Mouse (Mus musculus) embryonic fibroblast, embryonic 13.5 days (primary cell): ENCODE data around the gene Ly6g6e. TPM values are rescaled to one million over a fixed set of nuclear protein-coding genes. Genes with fewer than 3 reads are reported as not detected.

ENCODE experiments used
- H3K27ac ChIP-seq: 2 replicates; pipeline ENCODE4 v1.5.1; 2012; ENCODE audit warnings: low read length, control low read depth, inconsistent platforms; ENCODE audit not compliant: insufficient read depth
- H3K4me1 ChIP-seq: 2 replicates; pipeline ENCODE4 v1.6.1; 2011; ENCODE audit warnings: low read length; ENCODE audit not compliant: control insufficient read depth, insufficient read depth
- H3K4me3 ChIP-seq: 2 replicates; pipeline ENCODE4 v1.5.1; 2011; ENCODE audit warnings: mild to moderate bottlenecking, control low read depth, low read length; ENCODE audit not compliant: insufficient read depth
- CTCF ChIP-seq: IDR thresholded peaks from 2 replicates; pipeline ENCODE4 v1.5.1; 2011; ENCODE audit warnings: mild to moderate bottlenecking, control low read depth, low read length, moderate library complexity, borderline replicate concordance; ENCODE audit not compliant: insufficient read depth
- POLR2A ChIP-seq: IDR thresholded peaks from 2 replicates; pipeline ENCODE4 v1.6.1; 2011; ENCODE audit warnings: low read depth, mild to moderate bottlenecking, control low read depth, low read length, moderate library complexity
- polyA plus RNA-seq: library from polyadenylated mRNA; stranded (reverse); fragments of >200 nt; gene quantifications from 2 replicates; pipeline ENCODE4 v1.2.4, GENCODE M21; 2011; ENCODE audit warnings: low read depth; ENCODE audit not compliant: missing spikeins, insufficient read length

Ly6g6e gene
- polyA plus RNA-seq, 1 experiment: not detected

DNA sequence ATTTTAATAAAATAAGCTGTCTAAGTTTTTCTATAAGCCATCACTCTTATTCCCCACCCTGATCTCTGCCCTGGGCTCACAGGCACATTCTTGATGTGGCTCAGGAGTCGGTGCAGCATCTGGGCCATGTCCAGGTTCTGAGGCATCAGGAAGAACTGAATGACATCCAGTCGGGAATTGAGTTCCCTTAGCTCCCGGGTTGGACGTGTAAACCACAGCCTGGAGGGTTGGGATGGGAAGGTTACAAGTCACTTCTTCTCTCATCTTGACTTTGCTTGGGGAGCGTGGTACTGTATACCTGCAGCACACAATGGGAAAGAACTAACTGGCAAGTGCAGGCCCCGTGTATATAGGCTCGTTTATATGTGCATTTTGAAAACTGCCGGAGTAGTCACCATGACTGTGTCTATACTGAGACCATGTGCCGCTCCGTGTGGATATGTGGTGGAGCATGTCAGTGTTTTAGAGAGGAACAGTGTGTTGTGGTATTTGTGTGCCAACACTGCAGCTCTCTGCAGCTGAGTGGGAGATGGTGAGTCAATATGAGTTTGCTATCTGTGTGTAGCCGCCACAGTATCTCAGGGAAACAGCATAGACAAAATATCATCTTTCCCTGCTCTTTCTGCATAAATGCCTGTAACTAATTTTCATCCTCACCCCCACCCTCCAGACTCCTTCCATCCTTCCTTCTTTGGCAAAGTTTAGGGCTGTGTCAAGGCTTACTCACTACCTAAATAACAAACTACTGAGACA lies 37.4 kb upstream of the Ly6g6e start:
- TF ChIP-seq CTCF (no peak), POLR2A (peak; percentile 28; the same call in 1 of the 2 replicates)
- Histone ChIP-seq H3K4me3 (no peak overlapping the region), H3K27ac (peak overlapping the region; percentile 75), H3K4me1 (peaks cover 17% of the 10 kb centered on the region)

DNA sequence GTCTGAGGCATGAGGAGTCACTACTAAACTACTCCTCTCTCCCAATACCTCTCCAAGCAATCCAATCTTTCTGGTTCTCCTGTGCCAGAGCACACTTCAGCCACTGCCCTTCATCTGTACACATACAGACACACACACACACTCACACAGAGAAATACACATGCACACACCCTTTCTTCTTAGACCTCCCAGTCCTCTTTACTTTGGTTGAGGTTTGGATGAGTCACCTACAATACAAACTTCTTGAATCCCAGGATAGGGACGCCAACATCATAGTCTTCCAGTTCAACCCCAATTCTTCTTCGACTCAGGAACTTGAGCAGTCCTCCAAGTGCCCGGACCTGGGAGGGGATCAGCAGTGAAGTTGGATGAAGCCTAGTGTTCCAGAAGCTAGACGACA lies 32.9 kb upstream of the Ly6g6e start:
- no peak for TF ChIP-seq POLR2A
- TF ChIP-seq CTCF: no peak
- Histone ChIP-seq H3K4me1 (peaks cover 27% of the 10 kb centered on the region), H3K27ac (peak overlapping the region; percentile 85; the same call in 1 of the 2 replicates), H3K4me3 (no peak overlapping the region)

DNA sequence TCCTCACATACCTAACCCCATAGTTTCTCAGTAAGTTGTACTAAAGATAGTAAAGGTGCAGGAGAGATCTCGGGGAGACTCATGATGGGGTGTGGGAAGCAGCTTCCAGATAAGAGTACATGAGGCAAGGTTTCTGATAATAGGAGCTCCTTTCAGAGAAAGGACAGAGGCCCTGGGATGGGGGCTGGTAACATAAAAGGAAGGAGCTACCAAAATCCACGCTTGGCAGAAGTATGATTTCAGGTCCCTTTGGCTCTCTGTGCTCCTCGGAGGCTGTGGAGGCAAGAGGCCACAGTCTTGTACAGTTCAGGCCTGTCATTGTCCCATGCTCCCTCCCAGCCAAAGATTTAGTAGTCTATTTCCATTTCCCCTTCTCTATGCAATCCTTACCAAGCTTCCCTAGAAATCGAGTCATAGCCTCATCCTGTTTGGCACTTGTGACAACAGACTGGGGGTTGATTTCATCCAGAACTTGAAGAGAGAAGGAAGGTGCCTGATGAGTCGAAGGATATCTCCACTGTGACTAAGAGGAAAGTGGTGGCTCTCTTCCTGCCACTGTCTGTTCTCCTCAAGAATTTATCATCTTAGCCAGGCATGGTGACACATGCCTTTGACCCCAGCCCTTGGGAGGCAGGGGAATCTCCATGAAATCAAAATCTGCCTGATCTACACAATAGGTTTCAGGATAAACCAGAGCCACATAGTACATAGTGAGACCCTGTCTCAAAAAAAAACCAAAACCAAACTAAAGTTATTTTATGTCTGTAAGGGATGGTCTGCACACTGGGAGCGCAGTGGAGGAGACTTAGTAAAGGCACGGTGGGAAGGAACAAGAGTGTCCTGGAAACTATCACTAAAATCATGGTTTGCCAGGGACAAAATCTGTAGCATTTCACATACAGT lies 31.5 kb upstream of the Ly6g6e start:
- Histone ChIP-seq H3K4me3 (no peak overlapping the region), H3K4me1 (peaks cover 18% of the 10 kb centered on the region), H3K27ac (peak overlapping the region; percentile 85)
- TF ChIP-seq POLR2A (no peak), CTCF (no peak)

- Histone ChIP-seq H3K27ac (peak overlapping the region; percentile 85), H3K4me1 (peaks cover 17% of the 10 kb centered on the region), H3K4me3 (peak overlapping the region; percentile 39)
- TF ChIP-seq POLR2A (peak; percentile 80), CTCF (no peak)
These were observed 30.7 kb upstream of the Ly6g6e start for GRCm38 (mm10) chr17:35045807-35046680.

GRCm38 (mm10) chr17:35046681-35047455 lies 29.8 kb upstream of the Ly6g6e start, which contains the start of gene Msh5:
Gene Msh5 (minus strand): TSS chr17:35046745.
- TF ChIP-seq CTCF: no peak
- Histone ChIP-seq H3K4me1 (peaks cover 17% of the 10 kb centered on the region), H3K27ac (peak within 1 kb of the TSS; percentile 86), H3K4me3 (peak within 1 kb of the TSS; percentile 39)

DNA sequence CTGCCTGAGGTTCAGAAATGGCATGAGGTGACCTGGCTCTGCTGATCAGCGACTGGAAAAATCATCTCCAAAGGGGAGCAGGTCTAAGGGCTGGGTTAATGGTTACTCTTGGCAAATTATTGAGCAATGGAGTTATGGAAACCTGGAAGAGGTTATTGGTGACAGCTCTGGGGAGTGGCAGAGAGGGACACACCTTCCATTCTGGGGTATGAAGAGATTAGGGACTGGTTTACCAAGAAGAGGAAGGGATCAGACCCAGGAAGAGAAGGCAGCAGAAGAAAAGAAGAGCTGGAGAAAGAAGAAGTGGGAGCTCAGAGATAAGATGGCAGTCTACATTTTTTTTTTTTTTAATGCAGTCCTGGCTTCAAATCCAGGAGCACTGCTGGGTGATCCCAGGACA lies 29.0 kb upstream of the Ly6g6e start:
- H3K27ac ChIP-seq: peak overlapping the region; percentile 86
- H3K4me3 ChIP-seq: no peak overlapping the region
- peaks cover 20% of the 10 kb centered on the region for H3K4me1 ChIP-seq
- TF ChIP-seq CTCF: no peak
- TF ChIP-seq POLR2A: no peak

GRCm38 (mm10) chr17:35048149-35048931 lies 28.4 kb upstream of the Ly6g6e start:
- Histone ChIP-seq H3K4me1 (peaks cover 19% of the 10 kb centered on the region), H3K4me3 (no peak overlapping the region), H3K27ac (peak overlapping the region; percentile 86)
- 0 out of 2 replicates have a peak, but pooled peaks have one; percentile 37 for TF ChIP-seq POLR2A
- no peak for TF ChIP-seq CTCF

- H3K27ac ChIP-seq: peak overlapping the region; percentile 99
- H3K4me3 ChIP-seq: no peak overlapping the region
- TF ChIP-seq POLR2A: no peak
- TF ChIP-seq CTCF: no peak
- peaks cover 14% of the 10 kb centered on the region for H3K4me1 ChIP-seq
These were observed 27.7 kb upstream of the Ly6g6e start for GRCm38 (mm10) chr17:35048932-35049440.
